Mouse (Mus musculus): ENCODE measurements at regions not wholly inside any gene's neighbourhood (a gene's known extent, or its start where the extent isn't known, plus 50 kb on each side); places are given as distances from the start of the nearest gene placed in this dataset.

- TF ChIP-seq POU5F1 (IDR thresholded peaks at IDR 0.05; ENCODE audit: borderline replicate concordance, low read length) (no peak), NANOG (IDR thresholded peaks at IDR 0.05; ENCODE audit: borderline replicate concordance, low read length) (no peak), CTCF (conservative IDR thresholded peaks at IDR 0.05; ENCODE audit: low read length) (no peak)
- H3K36me3 ChIP-seq (ENCODE audit: insufficient read depth, low read length): no peaks in the 10 kb centered on the region
- H3K9me3 ChIP-seq (ENCODE audit: low read length): peaks cover 16% of the 10 kb centered on the region
- H3K4me1 ChIP-seq (replicated peaks; ENCODE audit: low read depth, low read length): no peaks in the 10 kb centered on the region
- H3K27me3 ChIP-seq (ENCODE audit: insufficient read depth, low read length): peaks cover 8% of the 10 kb centered on the region; the same call in 1 of the 2 replicates
- no peak overlapping the region for H3K4me3 ChIP-seq (replicated peaks; ENCODE audit: low read length)
Observed at GRCm38 (mm10) chr19:56144221-56144620, 142.7 kb upstream of the Habp2 start.

GRCm38 (mm10) chr19:56157120-56157519, 129.8 kb upstream of the Habp2 start:
- Histone ChIP-seq H3K9me3 (ENCODE audit: low read length) (peaks cover 19% of the 10 kb centered on the region), H3K4me1 (replicated peaks; ENCODE audit: low read depth, low read length) (no peaks in the 10 kb centered on the region), H3K4me3 (replicated peaks; ENCODE audit: low read length) (no peak overlapping the region), H3K36me3 (ENCODE audit: insufficient read depth, low read length) (no peaks in the 10 kb centered on the region), H3K27me3 (ENCODE audit: insufficient read depth, low read length) (0 out of 2 replicates have a peak, but pooled peaks cover 5% of the 10 kb centered on the region)
- TF ChIP-seq CTCF (conservative IDR thresholded peaks at IDR 0.05; ENCODE audit: low read length) (no peak), POU5F1 (IDR thresholded peaks at IDR 0.05; ENCODE audit: borderline replicate concordance, low read length) (no peak), NANOG (IDR thresholded peaks at IDR 0.05; ENCODE audit: borderline replicate concordance, low read length) (no peak)

GRCm38 (mm10) chr19:56162156-56162555, 124.8 kb upstream of the Habp2 start:
- TF ChIP-seq NANOG (IDR thresholded peaks at IDR 0.05; ENCODE audit: borderline replicate concordance, low read length): no peak
- TF ChIP-seq CTCF (conservative IDR thresholded peaks at IDR 0.05; ENCODE audit: low read length): no peak
- TF ChIP-seq POU5F1 (IDR thresholded peaks at IDR 0.05; ENCODE audit: borderline replicate concordance, low read length): no peak
- Histone ChIP-seq H3K4me3 (replicated peaks; ENCODE audit: low read length) (no peak overlapping the region), H3K9me3 (ENCODE audit: low read length) (peaks cover 8% of the 10 kb centered on the region; the same call in 1 of the 2 replicates), H3K27me3 (ENCODE audit: insufficient read depth, low read length) (no peaks in the 10 kb centered on the region), H3K4me1 (replicated peaks; ENCODE audit: low read depth, low read length) (no peaks in the 10 kb centered on the region), H3K36me3 (ENCODE audit: insufficient read depth, low read length) (no peaks in the 10 kb centered on the region)

- H3K4me3 ChIP-seq (replicated peaks; ENCODE audit: low read length): no peak overlapping the region
- H3K4me1 ChIP-seq (replicated peaks; ENCODE audit: low read depth, low read length): no peaks in the 10 kb centered on the region
- TF ChIP-seq NANOG (IDR thresholded peaks at IDR 0.05; ENCODE audit: borderline replicate concordance, low read length) (no peak), POU5F1 (IDR thresholded peaks at IDR 0.05; ENCODE audit: borderline replicate concordance, low read length) (no peak), CTCF (conservative IDR thresholded peaks at IDR 0.05; ENCODE audit: low read length) (no peak)
- peaks cover 11% of the 10 kb centered on the region for H3K9me3 ChIP-seq (ENCODE audit: low read length)
- no peaks in the 10 kb centered on the region for H3K36me3 ChIP-seq (ENCODE audit: insufficient read depth, low read length)
- H3K27me3 ChIP-seq (ENCODE audit: insufficient read depth, low read length): no peaks in the 10 kb centered on the region
Observed at GRCm38 (mm10) chr19:56169133-56169997, 117.6 kb upstream of the Habp2 start.

GRCm38 (mm10) chr19:56169998-56170274, 117.0 kb upstream of the Habp2 start:
- no peaks in the 10 kb centered on the region for H3K27me3 ChIP-seq (ENCODE audit: insufficient read depth, low read length)
- TF ChIP-seq CTCF (conservative IDR thresholded peaks at IDR 0.05; ENCODE audit: low read length) (no peak), NANOG (IDR thresholded peaks at IDR 0.05; ENCODE audit: borderline replicate concordance, low read length) (no peak), POU5F1 (IDR thresholded peaks at IDR 0.05; ENCODE audit: borderline replicate concordance, low read length) (no peak)
- no peaks in the 10 kb centered on the region for H3K4me1 ChIP-seq (replicated peaks; ENCODE audit: low read depth, low read length)

GRCm38 (mm10) chr19:56172454-56172853, 114.5 kb upstream of the Habp2 start:
- H3K4me1 ChIP-seq (replicated peaks; ENCODE audit: low read depth, low read length): no peaks in the 10 kb centered on the region
- H3K4me3 ChIP-seq (replicated peaks; ENCODE audit: low read length): no peak overlapping the region
- H3K36me3 ChIP-seq (ENCODE audit: insufficient read depth, low read length): no peaks in the 10 kb centered on the region
- TF ChIP-seq POU5F1 (IDR thresholded peaks at IDR 0.05; ENCODE audit: borderline replicate concordance, low read length) (no peak), CTCF (conservative IDR thresholded peaks at IDR 0.05; ENCODE audit: low read length) (no peak), NANOG (IDR thresholded peaks at IDR 0.05; ENCODE audit: borderline replicate concordance, low read length) (no peak)
- H3K9me3 ChIP-seq (ENCODE audit: low read length): peaks cover 7% of the 10 kb centered on the region
- H3K27me3 ChIP-seq (ENCODE audit: insufficient read depth, low read length): peaks cover 10% of the 10 kb centered on the region; the same call in 1 of the 2 replicates

More at GRCm38 (mm10) chr19:56169998-56170274, 117.0 kb upstream of the Habp2 start:
- H3K9me3 ChIP-seq (ENCODE audit: low read length): peaks cover 11% of the 10 kb centered on the region
- no peak overlapping the region for H3K4me3 ChIP-seq (replicated peaks; ENCODE audit: low read length)
- no peaks in the 10 kb centered on the region for H3K36me3 ChIP-seq (ENCODE audit: insufficient read depth, low read length)

GRCm38 (mm10) chr19:56176059-56176458, 110.9 kb upstream of the Habp2 start:
- H3K9me3 ChIP-seq (ENCODE audit: low read length): peaks cover 5% of the 10 kb centered on the region; the same call in 1 of the 2 replicates
- H3K36me3 ChIP-seq (ENCODE audit: insufficient read depth, low read length): no peaks in the 10 kb centered on the region
- H3K27me3 ChIP-seq (ENCODE audit: insufficient read depth, low read length): peaks cover 13% of the 10 kb centered on the region; the same call in 1 of the 2 replicates
- TF ChIP-seq CTCF (conservative IDR thresholded peaks at IDR 0.05; ENCODE audit: low read length) (no peak), POU5F1 (IDR thresholded peaks at IDR 0.05; ENCODE audit: borderline replicate concordance, low read length) (no peak), NANOG (IDR thresholded peaks at IDR 0.05; ENCODE audit: borderline replicate concordance, low read length) (no peak)
- H3K4me1 ChIP-seq (replicated peaks; ENCODE audit: low read depth, low read length): no peaks in the 10 kb centered on the region
- no peak overlapping the region for H3K4me3 ChIP-seq (replicated peaks; ENCODE audit: low read length)

GRCm38 (mm10) chr19:56177231-56177745, 109.6 kb upstream of the Habp2 start:
- Histone ChIP-seq H3K36me3 (ENCODE audit: insufficient read depth, low read length) (no peaks in the 10 kb centered on the region), H3K27me3 (ENCODE audit: insufficient read depth, low read length) (peaks cover 13% of the 10 kb centered on the region; the same call in 1 of the 2 replicates), H3K4me3 (replicated peaks; ENCODE audit: low read length) (no peak overlapping the region), H3K9me3 (ENCODE audit: low read length) (peaks cover 10% of the 10 kb centered on the region; the same call in 1 of the 2 replicates), H3K4me1 (replicated peaks; ENCODE audit: low read depth, low read length) (no peaks in the 10 kb centered on the region)
- TF ChIP-seq POU5F1 (IDR thresholded peaks at IDR 0.05; ENCODE audit: borderline replicate concordance, low read length) (no peak), CTCF (conservative IDR thresholded peaks at IDR 0.05; ENCODE audit: low read length) (no peak), NANOG (IDR thresholded peaks at IDR 0.05; ENCODE audit: borderline replicate concordance, low read length) (no peak)

Data from E14TG2a.4 (cell line).